In genomic region chr11:28497034-28497433, GRCm38 (mm10) we compare ENCODE assay signal across 14 mouse cellular contexts.
DNase-seq lines count a peak whose midpoint lies in the region; ATAC-seq and TF ChIP-seq lines count a peak whose summit lies in the region.
"Had no signal": no experiment of that assay in that cellular context is flagged by ENCODE, and none has a peak within 500 bp of the region (broad histone marks: within the 10 kb centered on the region; RNA-seq: fewer than 3 reads in every experiment).

No protein-coding gene starts in this region.

- no peaks in the 10 kb centered on the region for H3K36me3 ChIP-seq in heart, embryonic 12.5 days
- no peaks in the 10 kb centered on the region for H3K36me3 ChIP-seq in lung, embryonic 14.5 days (ENCODE audit: insufficient read depth)
- H3K36me3 ChIP-seq in lung, postnatal 0 days (ENCODE audit: insufficient read depth, low read length), result no peaks in the 10 kb centered on the region
- H3K36me3 ChIP-seq: hindbrain, embryonic 13.5 days; limb, embryonic 12.5 days; neural tube, embryonic 12.5 days had no signal

- intact Hi-C loops in heart, postnatal 10 days (cut with DNase I), result no loop called here

- H3K27ac ChIP-seq in heart, embryonic 12.5 days (ENCODE audit: poor library complexity, severe bottlenecking), result no peak overlapping the region
- H3K27ac ChIP-seq in lung, embryonic 14.5 days (ENCODE audit: low read depth), result no peak overlapping the region
- H3K27ac ChIP-seq in lung, postnatal 0 days (ENCODE audit: low read length), result no peak overlapping the region
- H3K27ac ChIP-seq: heart, adult 2 months; hindbrain, embryonic 13.5 days; limb, embryonic 12.5 days; neural tube, embryonic 12.5 days had no signal

- no peak for ATAC-seq in heart, embryonic 12.5 days (ENCODE audit: insufficient number of reproducible peaks, low FRiP score)
- no peak for ATAC-seq in lung, embryonic 14.5 days (ENCODE audit: insufficient read depth)
- no peak for ATAC-seq in lung, postnatal 0 days
- no peak for ATAC-seq in erythroblast, adult 5-6 weeks (replicated peaks; ENCODE audit: low FRiP score, poor library complexity, severe bottlenecking)
- ATAC-seq: liver, postnatal 0 days had no signal

- H3K27me3 ChIP-seq in heart, embryonic 12.5 days (replicated peaks), result no peaks in the 10 kb centered on the region
- H3K27me3 ChIP-seq in lung, embryonic 14.5 days (ENCODE audit: insufficient read depth, low read length), result no peaks in the 10 kb centered on the region
- no peaks in the 10 kb centered on the region for H3K27me3 ChIP-seq in lung, postnatal 0 days (replicated peaks; ENCODE audit: insufficient read depth, low read length)
- H3K27me3 ChIP-seq: hindbrain, embryonic 13.5 days; limb, embryonic 12.5 days; neural tube, embryonic 12.5 days had no signal

- H3K4me2 ChIP-seq in heart, embryonic 12.5 days, result no peak overlapping the region
- no peak overlapping the region for H3K4me2 ChIP-seq in lung, embryonic 14.5 days
- no peak overlapping the region for H3K4me2 ChIP-seq in lung, postnatal 0 days (replicated peaks; ENCODE audit: low read depth, low read length)
- H3K4me2 ChIP-seq: hindbrain, embryonic 13.5 days; limb, embryonic 12.5 days; neural tube, embryonic 12.5 days had no signal

- H3K9ac ChIP-seq in heart, embryonic 12.5 days, result no peak overlapping the region
- no peak overlapping the region for H3K9ac ChIP-seq in lung, embryonic 14.5 days
- H3K9ac ChIP-seq in lung, postnatal 0 days (replicated peaks; ENCODE audit: low read depth), result no peak overlapping the region
- H3K9ac ChIP-seq: hindbrain, embryonic 13.5 days; limb, embryonic 12.5 days; liver, postnatal 0 days; neural tube, embryonic 12.5 days had no signal

- no peaks in the 10 kb centered on the region for H3K4me1 ChIP-seq in heart, embryonic 12.5 days (replicated peaks)
- H3K4me1 ChIP-seq in lung, embryonic 14.5 days (ENCODE audit: insufficient read depth), result no peaks in the 10 kb centered on the region
- H3K4me1 ChIP-seq in lung, postnatal 0 days (ENCODE audit: insufficient read depth, low read depth, low read length), result no peaks in the 10 kb centered on the region
- H3K4me1 ChIP-seq: hindbrain, embryonic 13.5 days; limb, embryonic 12.5 days; neural tube, embryonic 12.5 days had no signal

- TF ChIP-seq EP300 in lung, postnatal 0 days (IDR thresholded peaks at IDR 0.05), result no peak

- H3K4me3 ChIP-seq in heart, embryonic 12.5 days, result no peak overlapping the region
- H3K4me3 ChIP-seq in lung, embryonic 14.5 days (ENCODE audit: low read depth, low read length), result no peak overlapping the region
- H3K4me3 ChIP-seq in lung, postnatal 0 days (ENCODE audit: low read depth, low read length), result no peak overlapping the region
- H3K4me3 ChIP-seq: heart, adult 2 months; hindbrain, embryonic 13.5 days; limb, embryonic 12.5 days; neural tube, embryonic 12.5 days had no signal

- DNase-seq in cerebellum, adult 11 months, result peak; percentile 0
- DNase-seq in cerebellum, postnatal 4 days (ENCODE audit: low spot score in 2 of 2), result no peak
- DNase-seq in heart, postnatal 10 days, result peak; percentile 5 to 6
- peak; percentile 31 for DNase-seq in lung, embryonic 14.5 days
- DNase-seq in lung, postnatal 0 days (ENCODE audit: low spot score), result no peak
- peak; percentile 56 for DNase-seq in Muller cell, postnatal 12 days (ENCODE audit: inconsistent ontology term)
- DNase-seq: kidney, adult 9 months; liver, postnatal 0 days had no signal

- no peaks in the 10 kb centered on the region; the same call in 1 of the 2 replicates for H3K9me3 ChIP-seq in heart, embryonic 12.5 days (replicated peaks)
- no peaks in the 10 kb centered on the region for H3K9me3 ChIP-seq in lung, embryonic 14.5 days (ENCODE audit: low read depth, low read length)
- no peaks in the 10 kb centered on the region for H3K9me3 ChIP-seq in lung, postnatal 0 days (ENCODE audit: low read length)
- H3K9me3 ChIP-seq: hindbrain, embryonic 13.5 days; limb, embryonic 12.5 days; neural tube, embryonic 12.5 days had no signal

- TF ChIP-seq CTCF in lung, embryonic 14.5 days (IDR thresholded peaks at IDR 0.05; ENCODE audit: low read depth), result no peak
- no peak for TF ChIP-seq CTCF in lung, postnatal 0 days (IDR thresholded peaks at IDR 0.05)

Comparison
In these comparisons a context has a peak if more than half of its experiments do, and no peak if none do; other contexts are left out.
1. DNase-seq: peak in cerebellum, adult 11 months (single experiment), heart, postnatal 10 days (2 of 2), lung, embryonic 14.5 days (single experiment) and Muller cell, postnatal 12 days (single experiment); none in cerebellum, postnatal 4 days (0 of 2) and lung, postnatal 0 days (single experiment).